Mouse (Mus musculus) heart, adult 2 months (tissue): Measurements from ENCODE around the gene Topbp1. TPM values are rescaled to one million over a fixed set of nuclear protein-coding genes. Genes with fewer than 3 reads are reported as not detected.

Source experiments
- DNase-seq, 2 experiments: peaks; one replicate each; pipeline ENCODE4 v3.0.0; 2021
- H3K27ac ChIP-seq: fragments of 200-600 bp; 2 replicates; pipeline ENCODE4 v1.8.1; 2022
- H3K27me3 ChIP-seq: fragments of 200-500 bp; 2 replicates; pipeline ENCODE4 v1.6.1; 2012; ENCODE audit warnings: mild to moderate bottlenecking, low read length, inconsistent platforms, mixed read lengths; ENCODE audit not compliant: control insufficient read depth, insufficient read depth
- H3K36me3 ChIP-seq: fragments of 200-500 bp; 2 replicates; pipeline ENCODE4 v1.6.1; 2012; ENCODE audit warnings: low read length, inconsistent platforms; ENCODE audit not compliant: control insufficient read depth, insufficient read depth
- H3K4me1 ChIP-seq: fragments of 200-500 bp; 2 replicates; pipeline ENCODE4 v1.6.1; 2011; ENCODE audit warnings: low read length; ENCODE audit not compliant: control insufficient read depth, insufficient read depth
- H3K4me3 ChIP-seq: fragments of 200-600 bp; 2 replicates; pipeline ENCODE4 v1.8.1; 2022
- H3K79me2 ChIP-seq: fragments of 200-500 bp; replicated peaks from 2 replicates; pipeline ENCODE4 v1.6.1; 2012; ENCODE audit warnings: mild to moderate bottlenecking, inconsistent platforms, low read length, moderate library complexity, mixed read lengths; ENCODE audit not compliant: control insufficient read depth, insufficient read depth
- H3K9ac ChIP-seq: fragments of 200-500 bp; 2 replicates; pipeline ENCODE4 v1.6.1; 2012; ENCODE audit warnings: low read depth, mild to moderate bottlenecking, control low read depth, inconsistent platforms, low read length, mixed read lengths
- CTCF ChIP-seq: fragments of 200-600 bp; IDR thresholded peaks from 2 replicates; pipeline ENCODE4 v1.8.1; 2022; ENCODE audit warnings: antibody characterized with exemption, mild to moderate bottlenecking, moderate library complexity
- EP300 ChIP-seq: fragments of 200-500 bp; IDR thresholded peaks from 2 replicates; pipeline ENCODE4 v1.6.1; 2011; ENCODE audit warnings: low read depth, low read length, control low read depth; ENCODE audit not compliant: insufficient read depth
- POLR2A ChIP-seq: fragments of 200-500 bp; IDR thresholded peaks from 2 replicates; pipeline ENCODE4 v1.6.1; 2011; ENCODE audit warnings: mild to moderate bottlenecking, low read depth, low read length, control low read depth; ENCODE audit not compliant: insufficient read depth
- WGBS: fragments of 180-500 bp; shearing (Covaris S2); methylation state at CpG from one replicate; pipeline ENCODE4 v1.1.7; 2018; 5-methylcytosine and 5-hydroxymethylcytosine counted together
- intact Hi-C: fragments of 180-260 bp; cut with DNase I; formaldehyde crosslinking; loops from one replicate; pipeline ENCODE4 v1.15.1; 2025
- long read RNA-seq: library from polyadenylated mRNA; stranded (forward); transcript quantifications from one replicate; pipeline ENCODE4 v2.0.0, GENCODE M21; 2021
- polyA plus RNA-seq: library from polyadenylated mRNA; depleted of rRNA; stranded (reverse); fragments of >200 nt; gene quantifications from 2 replicates; pipeline ENCODE4 v1.2.3, GENCODE M21; 2012; rRNA removed
- total RNA-seq, 2 experiments: library from RNA; stranded (reverse); gene quantifications; 2 replicates each; pipeline ENCODE4 v1.2.3; 2021

Topbp1 gene
- total RNA-seq (10 to 100 TPM in 1 of 2 experiments, 1 to 10 TPM in 1; 7.6 to 12.2 TPM), polyA plus RNA-seq (4.1 and 6.8 TPM in 2 replicates)
- long read RNA-seq, full-length matches to known transcripts: 5 of 8 reads
- long read RNA-seq, partial matches to known transcripts: 1 of 8 reads
- long read RNA-seq, other reads (novel, unspliced or antisense): 2 of 8 reads

- TF ChIP-seq CTCF (no peak), POLR2A (peak; percentile 99)
- Histone ChIP-seq H3K36me3 (peaks cover 2% of the 10 kb centered on the region), H3K4me3 (peak within 1 kb of the TSS; percentile 84), H3K4me1 (no peaks in the 10 kb centered on the region), H3K79me2 (no peaks in the 10 kb centered on the region), H3K27me3 (no peaks in the 10 kb centered on the region), H3K27ac (peak within 1 kb of the TSS; percentile 84), H3K9ac (peak within 1 kb of the TSS; percentile 87)
- WGBS: under 1% methylated on average over 49 of the region's 49 CpGs
- intact Hi-C loops: loop anchor here (5.0 to 10.0 kb wide), 5 partner anchors 62 to 670 kb away; partner anchors contain the start of gene Cdv3
- peak; percentile 94 to 96 for DNase-seq
Measured at GRCm38 (mm10) chr9:103304927-103305326, at the start of gene Topbp1, which contains the start of gene 1300017J02Rik. Gene Topbp1, plus strand, starts transcription at chr9:103305215. Gene 1300017J02Rik, minus strand, starts transcription at chr9:103305082.

- 84% methylated on average over 4 of the region's 4 CpGs for WGBS
- Histone ChIP-seq H3K36me3 (no peaks in the 10 kb centered on the region), H3K27me3 (no peaks in the 10 kb centered on the region), H3K27ac (no peak overlapping the region), H3K4me3 (no peak overlapping the region), H3K4me1 (no peaks in the 10 kb centered on the region), H3K9ac (no peak overlapping the region), H3K79me2 (no peaks in the 10 kb centered on the region)
- intact Hi-C loops: no loop called here
- TF ChIP-seq CTCF: no peak
- no peak for TF ChIP-seq EP300
- TF ChIP-seq POLR2A: no peak
- no peak for DNase-seq
Measured at GRCm38 (mm10) chr9:103265778-103266177, 39.2 kb upstream of the Topbp1 start.

- no peak overlapping the region for H3K27ac ChIP-seq
- H3K4me1 ChIP-seq: no peaks in the 10 kb centered on the region
- no peak for TF ChIP-seq CTCF
- no peak for TF ChIP-seq POLR2A
- no peak for TF ChIP-seq EP300
- H3K9ac ChIP-seq: no peak overlapping the region
- no peaks in the 10 kb centered on the region for H3K79me2 ChIP-seq
- no peak for DNase-seq
- WGBS: 25% methylated on average over 4 of the region's 4 CpGs
- no peaks in the 10 kb centered on the region for H3K36me3 ChIP-seq
- no peaks in the 10 kb centered on the region for H3K27me3 ChIP-seq
- no peak overlapping the region for H3K4me3 ChIP-seq
- intact Hi-C loops: no loop called here
Measured at GRCm38 (mm10) chr9:103271104-103271503, 33.9 kb upstream of the Topbp1 start.

DNA sequence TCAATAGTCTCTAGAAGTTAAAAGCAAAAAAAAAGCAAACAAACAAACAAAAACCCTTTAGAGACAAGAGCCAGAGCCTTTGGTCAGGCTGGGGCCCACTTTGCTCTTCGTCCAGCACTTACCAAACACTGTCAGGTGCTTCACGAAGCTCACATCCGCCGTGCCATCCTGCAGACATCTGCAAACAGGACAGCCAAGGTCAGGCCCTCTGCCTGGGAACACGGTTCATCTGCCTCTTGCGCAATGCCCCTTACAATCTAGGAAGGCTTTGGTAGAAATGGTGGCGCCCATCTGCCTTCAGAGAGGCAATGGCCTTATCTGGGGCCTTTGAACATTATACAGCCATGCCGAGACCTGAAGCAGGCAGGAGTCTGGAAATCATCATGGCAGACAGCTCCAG, 30.2 kb upstream of the Topbp1 start:
- 76% methylated on average over 8 of the region's 8 CpGs for WGBS
- TF ChIP-seq POLR2A (no peak), CTCF (no peak), EP300 (no peak)
- Histone ChIP-seq H3K27ac (no peak overlapping the region), H3K4me1 (no peaks in the 10 kb centered on the region), H3K9ac (no peak overlapping the region), H3K4me3 (no peak overlapping the region), H3K36me3 (no peaks in the 10 kb centered on the region), H3K79me2 (no peaks in the 10 kb centered on the region), H3K27me3 (no peaks in the 10 kb centered on the region)
- DNase-seq: no peak
- intact Hi-C loops: no loop called here

DNA sequence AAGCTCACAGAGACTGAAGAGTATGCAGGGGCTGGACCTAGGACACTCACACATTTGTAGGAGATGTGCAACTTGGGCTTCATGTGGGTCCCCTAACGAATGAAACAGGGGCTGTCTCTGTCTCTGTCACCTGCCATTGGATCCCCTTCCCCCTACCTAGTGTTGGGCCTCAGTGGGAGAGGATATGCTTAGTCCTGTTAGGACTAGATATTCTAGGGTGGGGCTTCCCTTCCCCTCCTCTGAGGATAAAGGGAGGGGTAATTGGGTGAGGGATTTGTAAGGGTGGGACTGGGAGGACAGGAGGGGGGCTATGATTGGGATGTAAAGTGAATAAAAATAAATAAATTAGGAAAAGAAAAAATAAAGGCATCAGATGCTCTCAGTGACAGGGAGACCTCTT, 29.3 kb upstream of the Topbp1 start:
- Histone ChIP-seq H3K36me3 (no peaks in the 10 kb centered on the region), H3K4me3 (no peak overlapping the region), H3K9ac (no peak overlapping the region), H3K27me3 (no peaks in the 10 kb centered on the region), H3K79me2 (no peaks in the 10 kb centered on the region), H3K4me1 (no peaks in the 10 kb centered on the region), H3K27ac (no peak overlapping the region)
- no peak for DNase-seq
- TF ChIP-seq EP300: no peak
- TF ChIP-seq CTCF: no peak
- TF ChIP-seq POLR2A: no peak
- intact Hi-C loops: no loop called here
- 68% methylated on average over 1 of the region's 1 CpGs for WGBS

- H3K4me3 ChIP-seq: no peak overlapping the region
- TF ChIP-seq CTCF (no peak), POLR2A (no peak), EP300 (no peak)
- no peak overlapping the region for H3K9ac ChIP-seq
- H3K27me3 ChIP-seq: no peaks in the 10 kb centered on the region
- H3K36me3 ChIP-seq: no peaks in the 10 kb centered on the region
- no peaks in the 10 kb centered on the region for H3K79me2 ChIP-seq
- no peak for DNase-seq
- intact Hi-C loops: no loop called here
- H3K4me1 ChIP-seq: no peaks in the 10 kb centered on the region
- H3K27ac ChIP-seq: no peak overlapping the region
- WGBS: 86% methylated on average over 6 of the region's 6 CpGs
Measured at GRCm38 (mm10) chr9:103276876-103277275, 28.1 kb upstream of the Topbp1 start.
